Mouse (Mus musculus) brain, embryonic 18.5 days (tissue): ENCODE data around the gene Aatf.

ENCODE experiments used
- DNase-seq: peaks from one replicate; pipeline ENCODE4 v3.0.0-alpha.2; 2012; ENCODE audit warnings: low read depth, low spot score

The Aatf gene

DNA sequence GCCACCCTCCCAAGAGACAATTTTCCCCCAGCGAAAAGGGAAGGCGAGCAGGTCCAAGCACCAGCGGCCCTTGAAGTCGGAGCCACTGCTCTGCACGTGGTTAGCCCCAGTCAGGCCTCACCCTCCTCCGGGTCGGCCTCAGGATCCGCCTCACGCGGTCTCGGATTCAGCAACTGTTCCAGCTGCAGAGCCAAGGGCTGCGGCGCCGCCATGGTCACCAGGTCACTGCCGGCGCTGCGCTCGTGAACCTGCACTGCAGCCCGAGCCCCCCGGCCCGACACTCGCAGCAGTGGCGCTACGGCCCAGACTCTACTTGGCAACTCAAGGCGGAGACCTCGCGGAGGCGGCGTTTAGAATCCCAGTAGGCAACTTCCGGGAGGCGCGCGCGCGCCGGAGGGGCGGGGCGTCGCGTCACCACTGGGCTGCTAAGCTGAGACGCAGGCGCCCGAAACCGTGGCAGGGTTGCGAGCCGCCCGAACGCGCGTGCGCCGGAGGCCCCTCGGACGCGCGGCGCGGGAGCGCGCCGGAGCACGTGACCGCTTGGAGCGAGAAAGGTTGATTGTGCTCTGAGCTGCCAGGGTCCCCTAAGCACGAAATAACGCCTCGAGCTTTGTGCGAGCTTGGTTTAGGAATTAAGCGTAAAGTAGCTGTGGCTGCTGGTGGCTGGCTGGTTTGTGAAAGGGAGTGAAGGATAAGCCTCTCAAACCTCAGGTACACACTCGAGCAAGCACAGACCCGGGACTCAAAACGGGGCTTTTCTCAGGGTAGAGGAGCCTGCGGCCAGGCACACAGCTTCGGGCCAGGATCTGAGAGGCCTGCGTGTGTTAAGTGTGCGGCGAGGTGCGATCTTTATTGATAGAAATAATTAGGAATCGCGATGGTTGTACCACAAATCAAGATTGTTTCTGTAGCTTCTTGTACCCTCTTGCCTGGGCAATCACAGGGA is at the start of gene Aatf:
TSS of gene Aatf (minus strand) at position 352 of the 946 bp plus-strand sequence.
- DNase-seq, result peak; percentile 92

GRCm38 (mm10) chr11:84562758-84563347 is 49.5 kb upstream of the Aatf start:
- DNase-seq, result no peak

GRCm38 (mm10) chr11:84561546-84561945 is 48.2 kb upstream of the Aatf start:
- DNase-seq, result no peak

DNA sequence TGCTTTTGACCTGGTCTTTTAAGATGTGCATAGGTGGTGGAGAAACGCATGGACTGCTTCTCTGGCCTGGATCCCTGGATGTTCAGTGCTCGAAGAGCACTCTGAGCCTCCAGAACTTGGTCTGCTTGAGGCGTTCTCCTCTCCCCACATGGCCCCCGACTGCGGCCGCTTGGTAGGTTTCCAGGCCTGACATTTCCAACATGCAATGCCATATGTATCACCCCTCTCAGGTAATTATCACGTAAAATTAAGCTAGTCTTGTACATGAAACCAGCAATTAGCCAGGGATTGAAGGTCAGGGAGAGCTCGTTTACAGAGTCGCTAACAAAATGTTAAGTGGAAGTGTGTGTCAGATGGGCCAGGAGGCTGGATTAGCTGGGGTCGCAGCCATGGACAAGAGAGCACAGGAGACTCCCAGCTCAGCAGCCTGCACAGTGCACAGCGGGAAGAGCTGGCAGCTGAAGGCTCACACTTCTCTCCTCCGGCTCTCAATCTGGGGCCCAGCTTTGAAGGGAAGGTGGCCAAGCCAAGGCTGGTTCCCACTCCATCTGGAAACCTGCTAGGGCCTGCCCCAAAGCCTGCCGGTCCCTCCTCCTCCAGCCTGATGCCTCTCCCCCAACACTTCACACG is 40.6 kb upstream of the Aatf start:
- no peak for DNase-seq

- DNase-seq, result no peak
Measured at GRCm38 (mm10) chr11:84551296-84551695, 38.0 kb upstream of the Aatf start.

DNA sequence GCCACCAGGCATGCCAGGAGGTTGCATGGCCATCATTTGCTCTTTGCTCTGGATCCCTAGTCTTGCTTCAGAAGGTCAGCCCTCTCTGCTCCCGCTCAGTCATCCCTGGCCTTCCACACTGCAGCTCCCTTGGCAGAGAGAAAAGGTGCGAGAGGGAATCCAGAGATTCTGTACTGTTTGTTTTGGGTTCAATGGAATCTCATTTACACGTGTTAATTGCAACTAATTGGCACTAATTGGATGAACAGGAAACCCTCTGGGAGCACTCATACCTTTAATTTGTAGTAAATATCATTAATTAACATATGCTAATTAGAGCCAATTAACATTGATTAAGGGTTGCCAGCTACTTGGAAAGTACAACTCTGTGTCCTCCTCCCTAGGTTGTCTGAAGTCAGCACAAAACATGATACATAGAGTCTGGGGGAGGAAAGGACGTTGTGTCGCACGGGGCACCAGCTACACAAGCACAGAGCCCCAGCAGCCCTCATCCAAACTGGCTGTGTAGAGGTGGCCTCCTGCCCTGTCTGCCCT is 36.0 kb upstream of the Aatf start:
- no peak for DNase-seq

- no peak for DNase-seq
Measured at GRCm38 (mm10) chr11:84548293-84548692, 35.0 kb upstream of the Aatf start.

- no peak for DNase-seq
Measured at GRCm38 (mm10) chr11:84539981-84540380, 26.7 kb upstream of the Aatf start.

DNA sequence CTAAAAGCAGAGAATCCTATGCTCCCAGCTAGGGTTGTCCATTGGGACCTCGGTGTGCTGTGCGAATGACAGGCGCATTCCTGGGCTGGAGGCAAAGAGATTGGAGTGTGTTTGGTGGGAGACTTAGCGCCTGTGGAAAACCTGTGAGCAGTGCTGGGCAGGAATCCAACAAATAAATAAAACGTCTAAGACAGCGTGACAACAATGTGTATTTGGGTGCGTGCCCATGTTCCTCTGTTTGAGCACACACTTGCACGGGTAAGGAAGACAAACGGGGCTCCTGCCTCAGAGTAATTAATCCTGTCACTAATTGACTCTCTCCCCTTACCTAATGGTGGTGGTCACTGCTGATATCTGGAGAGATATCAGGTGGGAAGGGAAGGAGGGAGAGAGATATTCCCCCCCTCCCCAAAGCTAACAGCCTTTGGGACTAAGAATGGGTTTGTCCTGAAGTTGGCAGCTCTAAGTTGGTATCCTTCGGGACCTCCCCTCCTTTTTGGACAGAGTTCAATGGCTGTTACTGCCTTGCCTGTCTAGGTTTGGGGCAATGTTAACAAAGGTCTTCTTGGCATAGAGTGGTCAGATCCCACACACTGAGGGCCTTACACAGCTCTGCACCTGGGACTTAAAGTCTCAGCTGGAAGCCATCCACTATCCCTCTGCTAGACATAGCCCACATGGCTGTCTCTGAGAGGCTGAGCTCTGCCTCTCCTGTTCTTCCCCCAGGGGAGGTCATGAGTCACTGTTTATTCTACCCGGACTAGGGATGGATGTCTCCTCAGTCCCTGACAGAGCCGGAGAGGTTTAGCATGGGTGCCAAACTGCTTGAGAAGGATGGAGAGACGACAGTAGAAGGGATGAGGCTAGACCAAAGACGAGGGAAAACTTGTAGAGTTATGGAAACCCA is 16.7 kb upstream of the Aatf start:
- no peak for DNase-seq

DNA sequence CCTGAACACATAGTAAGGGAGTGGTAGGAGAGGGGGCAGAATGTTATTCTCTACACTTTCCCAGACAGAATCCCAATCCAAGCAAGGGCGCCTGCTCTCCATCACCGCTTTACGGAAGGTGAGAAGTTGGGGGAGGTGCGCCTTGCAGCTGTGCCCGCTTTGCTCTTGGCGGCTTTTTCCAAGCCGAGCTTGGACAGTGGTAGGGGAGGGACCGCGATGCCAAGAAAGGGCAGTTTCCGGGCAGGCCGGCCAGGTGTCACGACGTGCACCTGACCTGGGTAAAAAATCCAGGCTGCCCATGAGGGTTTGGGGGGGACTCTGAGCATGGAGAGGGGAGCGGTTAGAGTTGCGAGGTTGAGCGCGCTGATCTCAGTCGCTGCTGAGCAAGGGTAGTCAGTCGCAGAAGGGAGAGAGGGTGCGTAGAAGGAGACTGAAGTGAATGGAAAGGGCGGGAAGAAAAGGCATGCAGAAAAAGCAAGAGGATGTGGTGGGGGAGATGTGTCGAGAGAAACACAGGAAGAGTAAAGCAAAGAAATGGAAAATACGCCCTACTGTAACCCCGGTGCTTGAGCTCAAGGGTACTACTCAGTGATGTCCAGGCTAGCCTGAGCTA is 15.9 kb upstream of the Aatf start:
- DNase-seq, result no peak

DNA sequence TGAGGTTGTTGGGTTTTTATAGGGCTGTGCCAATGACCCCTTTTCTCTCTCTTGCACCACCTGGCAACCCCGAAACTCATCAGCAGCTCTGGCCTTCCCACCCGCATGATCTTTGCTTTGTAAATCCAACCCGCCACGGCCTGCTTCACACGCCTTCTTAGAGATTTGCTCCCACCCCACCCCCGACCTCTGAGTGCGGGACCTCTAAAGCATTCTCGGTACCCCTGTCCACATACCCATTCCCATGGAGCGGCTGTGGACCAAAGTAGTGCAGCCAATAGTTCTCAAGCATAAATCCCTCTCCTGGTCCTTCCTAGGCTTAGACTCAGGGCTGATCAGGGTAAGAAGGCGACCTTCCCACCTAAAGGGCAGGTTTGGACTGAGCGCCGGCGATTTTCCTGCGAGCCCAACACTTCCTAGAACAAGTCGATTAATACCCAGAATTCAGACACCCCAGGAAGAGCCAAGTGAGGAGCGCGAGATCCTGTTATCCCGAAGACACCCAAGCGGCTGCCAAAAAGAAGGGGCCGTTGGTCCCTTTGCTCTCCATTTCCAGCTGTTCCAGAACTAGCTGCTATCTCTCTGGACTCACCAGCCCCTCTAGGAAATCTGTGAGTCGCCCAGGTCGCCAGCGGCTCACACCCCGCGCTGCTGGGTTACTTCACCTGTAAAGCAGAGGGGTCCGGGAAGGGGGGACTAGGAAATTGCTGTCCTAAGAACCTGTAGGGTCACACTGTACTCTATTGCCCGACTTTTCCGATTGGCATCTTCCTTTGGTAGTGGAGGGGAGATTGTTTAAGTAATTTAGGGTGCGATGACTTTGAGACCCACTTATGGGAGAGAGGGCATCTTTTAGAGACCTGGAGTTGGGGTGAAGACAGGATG is 13.9 kb upstream of the Aatf start:
- DNase-seq, result no peak

- no peak for DNase-seq
Measured at GRCm38 (mm10) chr11:84526451-84526850, 13.1 kb upstream of the Aatf start.

DNA sequence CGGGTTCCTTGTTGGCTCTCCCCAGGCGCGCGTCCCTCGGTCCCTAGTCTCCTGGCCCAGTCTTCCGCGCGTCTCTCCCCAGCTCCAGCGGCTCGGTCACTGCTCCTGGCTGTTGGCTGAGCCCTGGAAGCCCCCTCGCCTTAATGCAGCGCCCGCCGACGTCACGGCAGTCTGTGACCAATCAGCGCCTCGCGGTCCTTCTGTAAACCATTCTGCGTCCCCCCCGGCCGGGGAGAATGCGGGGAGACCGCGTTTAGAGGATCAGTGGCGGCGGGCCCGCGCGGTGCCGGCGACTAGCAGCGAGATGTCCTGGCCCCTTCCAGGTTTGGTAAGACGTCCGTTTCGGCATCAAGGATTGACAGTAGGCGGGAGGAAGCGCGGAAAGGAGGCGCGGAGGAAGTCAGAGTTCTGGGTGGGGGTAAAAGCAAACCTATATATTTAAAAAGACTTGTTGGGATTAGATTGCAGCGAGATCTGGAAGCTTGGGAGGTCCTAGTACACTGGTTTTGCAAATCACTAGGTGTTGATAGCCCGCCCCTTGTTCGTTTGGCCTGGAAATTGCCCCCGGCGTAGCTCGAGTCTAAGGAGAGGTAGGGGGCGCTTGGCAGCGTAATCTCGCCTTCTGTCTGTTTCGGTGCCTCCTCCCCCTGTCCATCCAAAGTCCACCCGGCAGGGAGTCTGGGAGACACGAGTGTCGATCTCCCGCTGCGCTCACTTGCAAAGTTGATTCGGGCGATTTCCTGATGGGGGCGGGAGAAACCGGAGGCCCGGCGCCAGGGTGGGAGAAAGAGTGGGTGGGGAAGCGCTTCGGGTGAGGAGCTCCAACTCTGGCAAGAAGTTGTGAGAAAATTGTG is 12.3 kb upstream of the Aatf start, which contains the start of gene Lhx1:
TSS of gene Lhx1 (minus strand) at position 115 of the 854 bp plus-strand sequence.
- DNase-seq, result no peak

DNA sequence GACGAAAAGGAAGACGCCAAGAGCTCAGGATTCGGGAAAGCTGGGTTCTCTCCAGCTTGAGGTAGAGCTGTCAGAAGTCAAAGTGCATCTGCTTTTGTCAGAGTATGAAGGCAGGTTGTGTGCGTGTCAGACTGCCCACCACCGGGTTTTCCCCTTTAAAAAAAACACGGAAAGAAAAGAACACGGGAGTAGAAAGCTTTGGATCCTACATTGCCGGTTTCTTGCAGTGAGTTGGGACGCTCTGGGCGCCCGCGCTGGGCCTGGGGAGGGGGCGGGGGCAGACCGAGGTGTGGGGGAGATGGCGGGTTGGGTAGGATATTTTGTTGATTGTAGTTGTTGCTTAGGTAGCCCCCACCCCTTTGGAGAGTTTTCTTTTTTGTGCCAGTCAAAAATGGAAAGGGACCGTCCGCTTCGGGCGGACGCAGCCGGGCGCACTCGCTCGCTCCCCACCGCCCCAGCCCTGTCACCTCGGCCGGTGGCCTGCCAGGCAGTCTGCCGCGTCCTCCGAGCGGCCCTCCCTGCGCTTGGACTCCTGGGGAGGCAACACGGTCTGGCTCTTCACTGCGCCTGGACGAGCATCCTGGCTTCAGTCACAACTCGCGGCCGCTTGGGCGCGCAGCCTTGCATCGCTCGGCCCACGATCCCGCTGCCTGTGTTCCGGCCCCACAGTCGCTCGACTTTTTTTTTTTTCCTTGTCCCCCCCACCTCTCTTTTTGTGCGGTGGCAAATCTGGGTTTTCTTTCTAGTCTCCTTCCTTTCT is 11.4 kb upstream of the Aatf start:
- DNase-seq, result no peak

GRCm38 (mm10) chr11:84523841-84524510 is 10.7 kb upstream of the Aatf start:
- DNase-seq, result no peak

- no peak for DNase-seq
Measured at GRCm38 (mm10) chr11:84523321-84523831, 10.1 kb upstream of the Aatf start.
